Mouse (Mus musculus): ENCODE measurements around the gene Ctsa. TPM values are rescaled to one million over a fixed set of nuclear protein-coding genes. Genes with fewer than 3 reads are reported as not detected.

Ctsa gene
- polyA plus RNA-seq, 1 experiment from 2014 or later, result 171 TPM

DNA sequence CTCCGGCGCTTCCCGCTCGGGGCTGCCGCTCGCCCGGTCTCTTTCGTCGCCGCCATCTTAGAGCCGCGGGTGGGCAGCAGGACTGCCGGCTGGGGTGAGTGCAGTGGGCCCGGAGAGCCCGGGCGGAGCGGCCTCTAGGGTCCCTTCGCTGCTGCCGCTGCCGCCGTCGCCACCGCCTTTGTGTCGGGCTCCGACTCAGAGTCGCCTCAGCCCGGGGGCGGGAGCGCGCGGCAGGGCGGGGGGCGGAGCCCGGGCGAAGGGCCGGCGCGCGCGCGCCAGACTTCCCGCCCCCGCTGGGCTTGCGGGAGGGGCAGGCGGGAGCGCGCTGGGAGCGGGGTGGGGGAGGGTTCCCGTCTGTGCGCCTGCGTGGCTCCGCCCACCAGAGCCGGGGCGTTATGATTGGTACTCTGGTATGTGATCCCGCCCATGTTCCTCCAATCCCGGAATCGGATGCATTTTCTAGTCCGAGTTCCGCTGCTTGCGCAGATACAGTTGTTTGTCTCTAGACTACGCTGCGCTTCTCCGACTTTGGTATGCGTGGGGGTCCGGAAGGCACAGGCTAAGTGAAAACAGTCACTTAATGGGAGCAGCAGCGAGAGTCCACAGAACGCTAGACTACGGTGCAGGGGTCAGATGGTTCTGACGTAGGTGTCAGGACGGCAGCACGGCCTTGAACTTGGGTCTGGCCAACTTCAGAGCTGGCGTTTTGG, 47.0 kb downstream of the Ctsa start:
- WGBS, result under 1% methylated on average over 64 of the region's 72 CpGs

GRCm38 (mm10) chr2:164882619-164883018, 49.9 kb downstream of the Ctsa start:
- peaks cover 32% of the 10 kb centered on the region for H3K4me1 ChIP-seq
- H3K27ac ChIP-seq (replicated peaks), result no peak overlapping the region
- no peaks in the 10 kb centered on the region for H3K9me3 ChIP-seq
- H3K9ac ChIP-seq, result no peak overlapping the region
- ATAC-seq (ENCODE audit: extremely low read depth, insufficient number of reproducible peaks, low FRiP score, low TSS enrichment), result no peak
- peaks cover 52% of the 10 kb centered on the region for H3K36me3 ChIP-seq
- 81% methylated on average over 9 of the region's 9 CpGs for WGBS
- no peaks in the 10 kb centered on the region for H3K27me3 ChIP-seq (replicated peaks)
- no peak overlapping the region for H3K4me2 ChIP-seq
- no peak overlapping the region for H3K4me3 ChIP-seq

More for the DNA sequence above, 47.0 kb downstream of the Ctsa start:
- Histone ChIP-seq H3K4me1 (peaks cover 29% of the 10 kb centered on the region), H3K4me2 (peak overlapping the region; percentile 79), H3K9ac (peak overlapping the region; percentile 100), H3K27ac (replicated peaks) (peak overlapping the region; percentile 100), H3K4me3 (peak overlapping the region; percentile 94), H3K36me3 (peaks cover 30% of the 10 kb centered on the region), H3K9me3 (no peaks in the 10 kb centered on the region), H3K27me3 (replicated peaks) (no peaks in the 10 kb centered on the region)
- ATAC-seq (ENCODE audit: extremely low read depth, insufficient number of reproducible peaks, low FRiP score, low TSS enrichment), result peak; percentile 84

DNA sequence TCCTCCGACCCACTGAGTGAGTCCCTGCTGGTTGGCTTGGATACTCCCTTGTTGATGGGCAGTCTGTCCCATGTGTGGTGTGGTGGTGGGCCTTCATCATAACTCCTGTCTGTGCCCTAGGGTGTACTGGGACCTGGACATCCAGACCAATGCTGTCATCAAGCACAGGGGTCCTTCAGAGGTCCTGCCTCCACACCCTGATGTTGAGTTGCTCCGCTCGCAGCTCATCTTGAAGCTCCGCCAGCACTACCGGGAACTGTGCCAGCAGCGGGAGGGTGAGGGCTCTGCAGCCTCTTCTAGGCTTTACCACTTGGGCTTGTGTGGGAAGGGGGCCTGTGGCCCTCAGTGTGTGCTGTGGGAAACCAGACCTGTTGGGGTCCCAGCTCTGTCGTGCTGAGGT, 53.1 kb downstream of the Ctsa start:
- ATAC-seq (ENCODE audit: extremely low read depth, insufficient number of reproducible peaks, low FRiP score, low TSS enrichment), result 0 out of 2 replicates have a peak, but pooled peaks have one; percentile 9
- Histone ChIP-seq H3K4me2 (no peak overlapping the region), H3K9me3 (no peaks in the 10 kb centered on the region), H3K27ac (replicated peaks) (peak overlapping the region; percentile 17), H3K4me3 (no peak overlapping the region), H3K27me3 (replicated peaks) (no peaks in the 10 kb centered on the region), H3K4me1 (peaks cover 17% of the 10 kb centered on the region), H3K36me3 (peaks cover 83% of the 10 kb centered on the region), H3K9ac (peak overlapping the region; percentile 38)
- whole genome bisulfite sequencing, result 46% methylated on average over 7 of the region's 7 CpGs

DNA sequence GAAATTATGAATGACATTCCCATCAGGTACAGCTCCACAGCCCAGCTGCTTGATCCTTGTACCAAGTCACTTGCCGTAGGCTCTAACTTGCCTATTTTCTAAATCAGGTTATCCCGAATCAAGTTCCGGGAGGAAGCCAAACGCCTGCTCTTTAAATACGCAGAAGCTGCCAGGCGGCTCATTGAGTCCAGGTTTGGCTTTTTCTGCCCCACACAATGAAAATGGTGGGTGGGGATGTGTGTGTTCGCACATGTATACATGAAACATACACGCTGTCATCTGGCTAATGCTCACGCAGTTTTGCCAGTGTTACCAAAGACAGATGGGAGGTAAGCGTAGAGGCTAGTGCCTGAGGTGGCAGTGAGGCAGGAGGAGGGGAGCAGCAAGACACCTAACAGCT, 53.9 kb downstream of the Ctsa start:
- Histone ChIP-seq H3K9me3 (no peaks in the 10 kb centered on the region), H3K4me3 (no peak overlapping the region), H3K36me3 (peaks cover 91% of the 10 kb centered on the region), H3K27ac (replicated peaks) (no peak overlapping the region), H3K4me1 (peaks cover 13% of the 10 kb centered on the region), H3K27me3 (replicated peaks) (no peaks in the 10 kb centered on the region), H3K4me2 (no peak overlapping the region), H3K9ac (no peak overlapping the region)
- no peak for ATAC-seq (ENCODE audit: extremely low read depth, insufficient number of reproducible peaks, low FRiP score, low TSS enrichment)
- WGBS, result 91% methylated on average over 10 of the region's 10 CpGs

DNA sequence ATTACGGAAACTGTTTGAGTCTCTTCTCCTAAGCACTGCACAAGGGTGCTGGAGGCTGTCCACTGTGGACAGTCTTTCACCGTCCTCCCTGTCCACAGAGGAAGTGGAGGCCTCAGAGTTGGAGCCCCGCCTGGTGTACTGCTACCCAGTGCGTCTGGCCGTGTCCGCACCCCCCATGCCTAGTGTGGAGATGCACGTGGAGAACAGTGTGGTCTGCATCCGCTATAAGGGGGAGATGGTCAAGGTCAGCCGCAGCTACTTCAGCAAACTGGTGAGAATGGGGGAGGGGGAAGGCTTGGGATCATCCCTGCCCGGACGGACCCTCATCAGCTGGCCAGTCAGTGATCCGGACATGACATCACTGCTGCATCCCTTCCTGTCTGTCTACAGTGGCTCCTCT, 56.3 kb downstream of the Ctsa start:
- Histone ChIP-seq H3K9ac (no peak overlapping the region), H3K9me3 (no peaks in the 10 kb centered on the region), H3K27ac (replicated peaks) (no peak overlapping the region), H3K4me1 (peaks cover 13% of the 10 kb centered on the region), H3K4me2 (no peak overlapping the region), H3K36me3 (peaks cover 100% of the 10 kb centered on the region), H3K4me3 (no peak overlapping the region), H3K27me3 (replicated peaks) (no peaks in the 10 kb centered on the region)
- no peak for ATAC-seq (ENCODE audit: extremely low read depth, insufficient number of reproducible peaks, low FRiP score, low TSS enrichment)
- 82% methylated on average over 12 of the region's 12 CpGs for WGBS

DNA sequence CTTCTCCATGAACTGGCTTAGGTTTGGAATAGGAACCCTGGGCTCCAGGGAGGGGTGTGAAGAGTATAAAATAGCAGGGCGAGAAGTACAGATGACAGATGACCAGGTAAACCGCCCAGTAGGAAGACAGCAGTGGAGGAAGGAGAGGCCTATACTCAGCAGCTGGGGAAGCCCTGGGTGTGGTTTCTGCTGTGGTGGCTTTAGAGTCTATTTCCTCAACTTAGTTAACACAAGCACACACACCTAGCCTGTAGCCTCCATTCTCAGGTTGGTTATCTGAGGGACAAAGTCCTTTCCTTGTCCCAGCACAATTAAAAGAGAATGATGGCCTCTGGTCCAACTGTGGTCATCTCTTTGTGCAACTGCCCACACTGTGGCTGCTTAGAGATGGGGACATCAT, 57.3 kb downstream of the Ctsa start:
- no peaks in the 10 kb centered on the region for H3K9me3 ChIP-seq
- peaks cover 100% of the 10 kb centered on the region for H3K36me3 ChIP-seq
- 90% methylated on average over 2 of the region's 2 CpGs for WGBS
- H3K4me3 ChIP-seq, result no peak overlapping the region
- H3K4me1 ChIP-seq, result peaks cover 13% of the 10 kb centered on the region
- no peak overlapping the region for H3K4me2 ChIP-seq
- ATAC-seq (ENCODE audit: extremely low read depth, insufficient number of reproducible peaks, low FRiP score, low TSS enrichment), result no peak
- no peak overlapping the region for H3K9ac ChIP-seq
- H3K27ac ChIP-seq (replicated peaks), result no peak overlapping the region
- no peaks in the 10 kb centered on the region for H3K27me3 ChIP-seq (replicated peaks)

Other genes with a start within 250 kb of the Ctsa start
- gene Wfdc6a, start 247.4 kb upstream of the Ctsa start, polyA plus RNA-seq (2015; fragmentation: Nextera tagmentation; extraction: Ambion mirVana), result 0.44 TPM in 1 of 2 replicates, not detected in the other
- gene Eppin, start 239.3 kb upstream of the Ctsa start, polyA plus RNA-seq (2015; fragmentation: Nextera tagmentation; extraction: Ambion mirVana), result not detected in 2 replicates
- gene Wfdc6b, start 219.4 kb upstream of the Ctsa start, polyA plus RNA-seq (2015; fragmentation: Nextera tagmentation; extraction: Ambion mirVana), result not detected in 2 replicates
- not detected in 2 replicates for gene Wfdc8, start 219.2 kb upstream of the Ctsa start, polyA plus RNA-seq (2015; fragmentation: Nextera tagmentation; extraction: Ambion mirVana)
- not detected in 2 replicates for gene Wfdc16, start 194.1 kb upstream of the Ctsa start, polyA plus RNA-seq (2015; fragmentation: Nextera tagmentation; extraction: Ambion mirVana)
- not detected in 2 replicates for gene Wfdc10, start 176.8 kb upstream of the Ctsa start, polyA plus RNA-seq (2015; fragmentation: Nextera tagmentation; extraction: Ambion mirVana)
- gene Wfdc9, start 176.3 kb upstream of the Ctsa start, polyA plus RNA-seq (2015; fragmentation: Nextera tagmentation; extraction: Ambion mirVana), result not detected in 2 replicates
- gene Wfdc11, start 158.8 kb upstream of the Ctsa start, polyA plus RNA-seq (2015; fragmentation: Nextera tagmentation; extraction: Ambion mirVana), result not detected in 2 replicates
- not detected in 2 replicates for gene Wfdc13, start 147.8 kb upstream of the Ctsa start, polyA plus RNA-seq (2015; fragmentation: Nextera tagmentation; extraction: Ambion mirVana)
- gene Spint4, start 134.4 kb upstream of the Ctsa start, polyA plus RNA-seq (2015; fragmentation: Nextera tagmentation; extraction: Ambion mirVana), result not detected in 2 replicates
- not detected in 2 replicates for gene Spint5, start 117.6 kb upstream of the Ctsa start, polyA plus RNA-seq (2015; fragmentation: Nextera tagmentation; extraction: Ambion mirVana)
- gene Wfdc3, start 86.9 kb upstream of the Ctsa start, polyA plus RNA-seq (2015; fragmentation: Nextera tagmentation; extraction: Ambion mirVana), result 0.27 and 0.28 TPM in 2 replicates
- gene Dnttip1, start 86.9 kb upstream of the Ctsa start, polyA plus RNA-seq (2015; fragmentation: Nextera tagmentation; extraction: Ambion mirVana), result 55.0 and 56.9 TPM in 2 replicates
- 434 and 464 TPM in 2 replicates for gene Ube2c, start 63.0 kb upstream of the Ctsa start, polyA plus RNA-seq (2015; fragmentation: Nextera tagmentation; extraction: Ambion mirVana)
- 1.0 and 3.8 TPM in 2 replicates for gene Tnnc2, start 52.9 kb upstream of the Ctsa start, polyA plus RNA-seq (2015; fragmentation: Nextera tagmentation; extraction: Ambion mirVana)
- gene Snx21, start 47.0 kb upstream of the Ctsa start, polyA plus RNA-seq (2015; fragmentation: Nextera tagmentation; extraction: Ambion mirVana), result 26.7 and 31.8 TPM in 2 replicates
- 12.0 and 18.0 TPM in 2 replicates for gene Acot8, start 28.0 kb upstream of the Ctsa start, polyA plus RNA-seq (2015; fragmentation: Nextera tagmentation; extraction: Ambion mirVana)
- 5.0 and 5.4 TPM in 2 replicates for gene Zswim3, start 27.8 kb upstream of the Ctsa start, polyA plus RNA-seq (2015; fragmentation: Nextera tagmentation; extraction: Ambion mirVana)
- gene Zswim1, start 10.2 kb upstream of the Ctsa start, polyA plus RNA-seq (2015; fragmentation: Nextera tagmentation; extraction: Ambion mirVana), result 8.7 and 9.0 TPM in 2 replicates
- gene Spata25, start 4.3 kb upstream of the Ctsa start, polyA plus RNA-seq (2015; fragmentation: Nextera tagmentation; extraction: Ambion mirVana), result not detected in 2 replicates
- gene Neurl2, start 583 bp downstream of the Ctsa start, polyA plus RNA-seq (2015; fragmentation: Nextera tagmentation; extraction: Ambion mirVana), result 44.5 and 46.7 TPM in 2 replicates
- 11.8 and 14.9 TPM in 2 replicates for gene Pltp, start 24.8 kb downstream of the Ctsa start, polyA plus RNA-seq (2015; fragmentation: Nextera tagmentation; extraction: Ambion mirVana)
- 56.0 and 63.1 TPM in 2 replicates for gene Pcif1, start 46.4 kb downstream of the Ctsa start, polyA plus RNA-seq (2015; fragmentation: Nextera tagmentation; extraction: Ambion mirVana)
- 8.8 and 9.2 TPM in 2 replicates for gene Zfp335, start 78.9 kb downstream of the Ctsa start, polyA plus RNA-seq (2015; fragmentation: Nextera tagmentation; extraction: Ambion mirVana)
- gene Mmp9, start 107.9 kb downstream of the Ctsa start, polyA plus RNA-seq (2015; fragmentation: Nextera tagmentation; extraction: Ambion mirVana), result 0.33 and 0.36 TPM in 2 replicates
- gene Slc12a5, start 127.9 kb downstream of the Ctsa start, polyA plus RNA-seq (2015; fragmentation: Nextera tagmentation; extraction: Ambion mirVana), result 0.42 and 0.56 TPM in 2 replicates
- 40.0 and 42.2 TPM in 2 replicates for gene Ncoa5, start 202.0 kb downstream of the Ctsa start, polyA plus RNA-seq (2015; fragmentation: Nextera tagmentation; extraction: Ambion mirVana)
- 7.6 and 8.5 TPM in 2 replicates for gene Cd40, start 222.8 kb downstream of the Ctsa start, polyA plus RNA-seq (2015; fragmentation: Nextera tagmentation; extraction: Ambion mirVana)